Mouse (Mus musculus): ENCODE data around the gene Rbm20.
"Not testable (repeated sequence)": the region's sequence is repeated elsewhere in the genome, so short reads cannot be mapped to it uniquely, and the experiment has no call there.

Rbm20 gene

GRCm38 (mm10) chr19:53791751-53792720 lies 114.9 kb downstream of the Rbm20 start:
- no peak for DNase-seq (ENCODE audit: low spot score in 2 of 2)

GRCm38 (mm10) chr19:53792976-53793897 lies 116.1 kb downstream of the Rbm20 start:
- no peak for DNase-seq (ENCODE audit: low spot score in 2 of 2)

- DNase-seq (ENCODE audit: low spot score in 2 of 2): no peak
Observed at GRCm38 (mm10) chr19:53793994-53794890, 117.1 kb downstream of the Rbm20 start.

GRCm38 (mm10) chr19:53794996-53795395 lies 117.9 kb downstream of the Rbm20 start:
- DNase-seq (ENCODE audit: low spot score in 2 of 2): no peak

GRCm38 (mm10) chr19:53796020-53796419 lies 118.9 kb downstream of the Rbm20 start:
- no peak for DNase-seq (ENCODE audit: low spot score in 2 of 2)

GRCm38 (mm10) chr19:53797770-53798169 lies 120.7 kb downstream of the Rbm20 start:
- DNase-seq (ENCODE audit: low spot score in 2 of 2): no peak

- no peak for DNase-seq (ENCODE audit: low spot score in 2 of 2)
Observed at GRCm38 (mm10) chr19:53799885-53800284, 122.8 kb downstream of the Rbm20 start.

GRCm38 (mm10) chr19:53800365-53800999 lies 123.4 kb downstream of the Rbm20 start:
- DNase-seq (ENCODE audit: low spot score in 2 of 2): no peak

GRCm38 (mm10) chr19:53801380-53801779 lies 124.3 kb downstream of the Rbm20 start:
- DNase-seq (ENCODE audit: low spot score in 2 of 2): no peak

- DNase-seq (ENCODE audit: low spot score in 2 of 2): no peak
Observed at GRCm38 (mm10) chr19:53801789-53802683, 124.9 kb downstream of the Rbm20 start.

GRCm38 (mm10) chr19:53803954-53804353 lies 126.8 kb downstream of the Rbm20 start:
- no peak for DNase-seq (ENCODE audit: low spot score in 2 of 2)

GRCm38 (mm10) chr19:53805063-53805462 lies 128.0 kb downstream of the Rbm20 start:
- DNase-seq (ENCODE audit: low spot score in 2 of 2): no peak

- DNase-seq (ENCODE audit: low spot score in 2 of 2): no peak
Observed at GRCm38 (mm10) chr19:53806126-53806525, 129.0 kb downstream of the Rbm20 start.

- DNase-seq (ENCODE audit: low spot score in 2 of 2): not testable (repeated sequence)
Observed at GRCm38 (mm10) chr19:53806526-53807275, 129.6 kb downstream of the Rbm20 start.

GRCm38 (mm10) chr19:53807276-53807801 lies 130.2 kb downstream of the Rbm20 start:
- DNase-seq (ENCODE audit: low spot score in 2 of 2): no peak

GRCm38 (mm10) chr19:53808041-53808777 lies 131.1 kb downstream of the Rbm20 start:
- DNase-seq (ENCODE audit: low spot score in 2 of 2): no peak

- no peak for DNase-seq (ENCODE audit: low spot score in 2 of 2)
Observed at GRCm38 (mm10) chr19:53809185-53809861, 132.2 kb downstream of the Rbm20 start.

All from urinary bladder, postnatal 4 days (tissue).